Mouse (Mus musculus): Measurements from ENCODE around the gene Tpp2.

- TF ChIP-seq POLR2A (IDR thresholded peaks at IDR 0.05; ENCODE audit: insufficient read length, low read depth), result no peak
- TF ChIP-seq E2F4 (IDR thresholded peaks at IDR 0.05; ENCODE audit: insufficient read depth), result no peak
- no peak for TF ChIP-seq REST (IDR thresholded peaks at IDR 0.05; ENCODE audit: insufficient read depth, insufficient read length)
- TF ChIP-seq MAX (IDR thresholded peaks at IDR 0.05; ENCODE audit: low read depth), result no peak
- no peak for TF ChIP-seq CEBPB (IDR thresholded peaks at IDR 0.05; ENCODE audit: insufficient read depth, poor library complexity, severe bottlenecking)
- TF ChIP-seq SRF (IDR thresholded peaks at IDR 0.05; ENCODE audit: control insufficient read depth, insufficient read length, low read depth), result no peak
- TF ChIP-seq USF1 (IDR thresholded peaks at IDR 0.05; ENCODE audit: low read depth), result no peak
- TF ChIP-seq TCF12 (IDR thresholded peaks at IDR 0.05; ENCODE audit: insufficient read depth, poor library complexity, severe bottlenecking), result no peak
- no peak for TF ChIP-seq MYOD1 (IDR thresholded peaks at IDR 0.05; ENCODE audit: control insufficient read depth in 1 of 3, insufficient read length in 2 of 3, low read depth in 2 of 3)
- no peak for TF ChIP-seq POLR2AphosphoS2 (IDR thresholded peaks at IDR 0.05; ENCODE audit: insufficient read length, low read depth)
- no peak for TF ChIP-seq TCF3 (IDR thresholded peaks at IDR 0.05; ENCODE audit: insufficient read length, low read depth)
- TF ChIP-seq MYOG (IDR thresholded peaks at IDR 0.05; ENCODE audit: control insufficient read depth in 1 of 3, insufficient read depth in 1 of 3, insufficient read length in 2 of 3, low read depth in 2 of 3), result no peak
These were observed 99.5 kb downstream of the Tpp2 start for GRCm38 (mm10) chr1:44032948-44033347.

Measured in myocyte (in vitro differentiated cells).